Mouse (Mus musculus) heart, embryonic 15.5 days (tissue): ENCODE measurements around the gene Phf21b. TPM values are rescaled to one million over a fixed set of nuclear protein-coding genes. Genes with fewer than 3 reads are reported as not detected.

Experiments used
- ATAC-seq: fragments of 200-750 bp; cut with Nextera tagmentation; replicated peaks from 2 replicates; pipeline ENCODE4 v1.8.0; 2017; ENCODE audit warnings: low read depth, moderate TSS enrichment; ENCODE audit not compliant: insufficient number of reproducible peaks, insufficient read depth, low FRiP score
- H3K27ac ChIP-seq: fragments of 300-500 bp; sonication (generic); 2 replicates; pipeline ENCODE4 v1.5.1; 2015; ENCODE audit warnings: mild to moderate bottlenecking, inconsistent platforms
- H3K27me3 ChIP-seq: fragments of 300-500 bp; sonication (generic); 2 replicates; pipeline ENCODE4 v1.6.1; 2015; ENCODE audit warnings: inconsistent platforms
- H3K36me3 ChIP-seq: fragments of 300-500 bp; sonication (generic); 2 replicates; pipeline ENCODE4 v1.6.1; 2015; ENCODE audit warnings: mild to moderate bottlenecking, inconsistent platforms
- H3K4me1 ChIP-seq: fragments of 300-500 bp; sonication (generic); replicated peaks from 2 replicates; pipeline ENCODE4 v1.6.1; 2015; ENCODE audit warnings: inconsistent platforms
- H3K4me2 ChIP-seq: fragments of 300-500 bp; sonication (generic); 2 replicates; pipeline ENCODE4 v1.6.1; 2015; ENCODE audit warnings: inconsistent platforms, mild to moderate bottlenecking, moderate library complexity
- H3K4me3 ChIP-seq: fragments of 300-500 bp; sonication (generic); 2 replicates; pipeline ENCODE4 v1.5.1; 2015; ENCODE audit warnings: mild to moderate bottlenecking, inconsistent platforms
- H3K9ac ChIP-seq: fragments of 300-500 bp; sonication (generic); 2 replicates; pipeline ENCODE4 v1.6.1; 2015; ENCODE audit warnings: mild to moderate bottlenecking, inconsistent platforms
- H3K9me3 ChIP-seq: fragments of 300-500 bp; sonication (generic); replicated peaks from 2 replicates; pipeline ENCODE4 v1.6.1; 2016; ENCODE audit warnings: inconsistent platforms
- WGBS: fragments of 180-500 bp; shearing (Covaris S2); methylation state at CpG from one replicate; pipeline ENCODE4 v1.1.7; 2015; ENCODE audit warnings: mixed read lengths; 5-methylcytosine and 5-hydroxymethylcytosine counted together
- polyA plus RNA-seq: library from polyadenylated mRNA; unstranded; fragments of >200 nt; fragmentation: Nextera tagmentation; extraction: Ambion mirVana; gene quantifications from 2 replicates; pipeline ENCODE4 v1.2.1, GENCODE M21; 2015

Gene Phf21b
- polyA plus RNA-seq, 1 experiment from 2014 or later = 0.16 TPM

- no peak for ATAC-seq
- H3K4me2 ChIP-seq = no peak overlapping the region
Observed at GRCm38 (mm10) chr15:84843034-84843433, 12.8 kb downstream of the Phf21b start.

GRCm38 (mm10) chr15:84841925-84842821 is 13.7 kb downstream of the Phf21b start:
- Histone ChIP-seq H3K4me2 (no peak overlapping the region), H3K9ac (no peak overlapping the region), H3K4me3 (no peak overlapping the region), H3K27me3 (no peaks in the 10 kb centered on the region), H3K27ac (no peak overlapping the region), H3K36me3 (no peaks in the 10 kb centered on the region), H3K9me3 (no peaks in the 10 kb centered on the region), H3K4me1 (peaks cover 13% of the 10 kb centered on the region)
- 32% methylated on average over 19 of the region's 19 CpGs for WGBS
- no peak for ATAC-seq

More at GRCm38 (mm10) chr15:84843034-84843433, 12.8 kb downstream of the Phf21b start:
- H3K4me3 ChIP-seq = no peak overlapping the region
- no peak overlapping the region for H3K9ac ChIP-seq
- WGBS = 58% methylated on average over 10 of the region's 10 CpGs
- H3K9me3 ChIP-seq = no peaks in the 10 kb centered on the region
- no peaks in the 10 kb centered on the region for H3K27me3 ChIP-seq
- no peaks in the 10 kb centered on the region for H3K36me3 ChIP-seq
- H3K4me1 ChIP-seq = peaks cover 13% of the 10 kb centered on the region
- no peak overlapping the region for H3K27ac ChIP-seq

GRCm38 (mm10) chr15:84840560-84840959 is 15.3 kb downstream of the Phf21b start:
- no peaks in the 10 kb centered on the region for H3K27me3 ChIP-seq
- 59% methylated on average over 3 of the region's 3 CpGs for WGBS
- no peak overlapping the region for H3K4me2 ChIP-seq
- H3K9me3 ChIP-seq = no peaks in the 10 kb centered on the region
- H3K27ac ChIP-seq = no peak overlapping the region
- H3K4me1 ChIP-seq = peaks cover 13% of the 10 kb centered on the region
- no peak overlapping the region for H3K9ac ChIP-seq
- no peak for ATAC-seq
- no peak overlapping the region for H3K4me3 ChIP-seq
- H3K36me3 ChIP-seq = no peaks in the 10 kb centered on the region

- no peak overlapping the region for H3K4me3 ChIP-seq
- H3K36me3 ChIP-seq = no peaks in the 10 kb centered on the region
- no peak overlapping the region for H3K4me2 ChIP-seq
- H3K27ac ChIP-seq = no peak overlapping the region
- no peak overlapping the region for H3K9ac ChIP-seq
- H3K4me1 ChIP-seq = peaks cover 13% of the 10 kb centered on the region
- WGBS = 74% methylated on average over 3 of the region's 3 CpGs
- no peaks in the 10 kb centered on the region for H3K27me3 ChIP-seq
- no peak for ATAC-seq
- no peaks in the 10 kb centered on the region for H3K9me3 ChIP-seq
Observed at GRCm38 (mm10) chr15:84839521-84839920, 16.3 kb downstream of the Phf21b start.

- Histone ChIP-seq H3K27ac (no peak overlapping the region), H3K4me3 (no peak overlapping the region), H3K4me2 (no peak overlapping the region), H3K9ac (no peak overlapping the region), H3K9me3 (no peaks in the 10 kb centered on the region), H3K27me3 (no peaks in the 10 kb centered on the region), H3K4me1 (peaks cover 10% of the 10 kb centered on the region), H3K36me3 (no peaks in the 10 kb centered on the region)
- WGBS = 81% methylated on average over 6 of the region's 6 CpGs
- no peak for ATAC-seq
Observed at GRCm38 (mm10) chr15:84837896-84838295, 18.0 kb downstream of the Phf21b start.

GRCm38 (mm10) chr15:84829416-84829815 is 26.4 kb downstream of the Phf21b start:
- H3K27me3 ChIP-seq = no peaks in the 10 kb centered on the region
- 4% methylated on average over 15 of the region's 15 CpGs for WGBS
- H3K9me3 ChIP-seq = no peaks in the 10 kb centered on the region
- H3K4me1 ChIP-seq = no peaks in the 10 kb centered on the region
- peak; percentile 56 for ATAC-seq
- no peak overlapping the region for H3K4me3 ChIP-seq
- H3K27ac ChIP-seq = no peak overlapping the region
- no peaks in the 10 kb centered on the region for H3K36me3 ChIP-seq
- H3K4me2 ChIP-seq = no peak overlapping the region
- no peak overlapping the region for H3K9ac ChIP-seq

- 84% methylated on average over 12 of the region's 12 CpGs for WGBS
- no peaks in the 10 kb centered on the region for H3K9me3 ChIP-seq
Observed at GRCm38 (mm10) chr15:84828603-84829002, 27.2 kb downstream of the Phf21b start.

GRCm38 (mm10) chr15:84823086-84823485 is 32.8 kb downstream of the Phf21b start:
- no peak overlapping the region for H3K27ac ChIP-seq
- no peak for ATAC-seq
- 82% methylated on average over 4 of the region's 4 CpGs for WGBS
- H3K36me3 ChIP-seq = no peaks in the 10 kb centered on the region
- H3K4me1 ChIP-seq = no peaks in the 10 kb centered on the region
- H3K4me2 ChIP-seq = no peak overlapping the region
- H3K9ac ChIP-seq = no peak overlapping the region
- no peaks in the 10 kb centered on the region for H3K9me3 ChIP-seq
- no peaks in the 10 kb centered on the region for H3K27me3 ChIP-seq
- H3K4me3 ChIP-seq = no peak overlapping the region

More at GRCm38 (mm10) chr15:84828603-84829002, 27.2 kb downstream of the Phf21b start:
- Histone ChIP-seq H3K27me3 (no peaks in the 10 kb centered on the region), H3K36me3 (no peaks in the 10 kb centered on the region), H3K4me2 (no peak overlapping the region), H3K9ac (no peak overlapping the region), H3K4me3 (no peak overlapping the region), H3K4me1 (no peaks in the 10 kb centered on the region), H3K27ac (no peak overlapping the region)
- ATAC-seq = no peak

GRCm38 (mm10) chr15:84820811-84821210 is 35.0 kb downstream of the Phf21b start:
- WGBS = 88% methylated on average over 4 of the region's 4 CpGs
- ATAC-seq = no peak

GRCm38 (mm10) chr15:84818284-84818683 is 37.6 kb downstream of the Phf21b start:
- no peak overlapping the region for H3K4me2 ChIP-seq
- H3K4me3 ChIP-seq = no peak overlapping the region
- H3K27ac ChIP-seq = no peak overlapping the region
- no peaks in the 10 kb centered on the region for H3K36me3 ChIP-seq
- no peak for ATAC-seq
- no peak overlapping the region for H3K9ac ChIP-seq
- no peaks in the 10 kb centered on the region for H3K9me3 ChIP-seq
- H3K27me3 ChIP-seq = no peaks in the 10 kb centered on the region
- no peaks in the 10 kb centered on the region for H3K4me1 ChIP-seq
- 82% methylated on average over 11 of the region's 11 CpGs for WGBS

More at GRCm38 (mm10) chr15:84820811-84821210, 35.0 kb downstream of the Phf21b start:
- Histone ChIP-seq H3K27ac (no peak overlapping the region), H3K4me3 (no peak overlapping the region), H3K9ac (no peak overlapping the region), H3K9me3 (no peaks in the 10 kb centered on the region), H3K27me3 (no peaks in the 10 kb centered on the region), H3K36me3 (no peaks in the 10 kb centered on the region), H3K4me1 (no peaks in the 10 kb centered on the region), H3K4me2 (no peak overlapping the region)

- no peak overlapping the region for H3K9ac ChIP-seq
- ATAC-seq = no peak
- no peak overlapping the region for H3K4me2 ChIP-seq
- no peaks in the 10 kb centered on the region for H3K27me3 ChIP-seq
- H3K9me3 ChIP-seq = no peaks in the 10 kb centered on the region
- no peaks in the 10 kb centered on the region for H3K4me1 ChIP-seq
- WGBS = 63% methylated on average over 3 of the region's 3 CpGs
- no peaks in the 10 kb centered on the region for H3K36me3 ChIP-seq
- no peak overlapping the region for H3K27ac ChIP-seq
- H3K4me3 ChIP-seq = no peak overlapping the region
Observed at GRCm38 (mm10) chr15:84817589-84817988, 38.3 kb downstream of the Phf21b start.

- no peak overlapping the region for H3K27ac ChIP-seq
- H3K9me3 ChIP-seq = no peaks in the 10 kb centered on the region
- 60% methylated on average over 4 of the region's 4 CpGs for WGBS
- H3K36me3 ChIP-seq = no peaks in the 10 kb centered on the region
- H3K4me1 ChIP-seq = no peaks in the 10 kb centered on the region
- no peak overlapping the region for H3K9ac ChIP-seq
- no peak overlapping the region for H3K4me3 ChIP-seq
- no peak overlapping the region for H3K4me2 ChIP-seq
- ATAC-seq = no peak
- no peaks in the 10 kb centered on the region for H3K27me3 ChIP-seq
Observed at GRCm38 (mm10) chr15:84815171-84815570, 40.7 kb downstream of the Phf21b start.
